Mouse (Mus musculus) 3T3-L1 (cell line): ENCODE results near the gene Stil.

Experiments used
- DNase-seq: peaks from one replicate; pipeline ENCODE4 v3.0.0-alpha.2; 2015; ENCODE audit warnings: low read depth, low spot score

Stil gene

GRCm38 (mm10) chr4:114999773-115000428 is at the start of gene Stil:
Gene Stil (plus strand): TSS chr4:115000159.
- peak; percentile 99 for DNase-seq

GRCm38 (mm10) chr4:114953172-114953571 is 46.8 kb upstream of the Stil start:
- DNase-seq: no peak

GRCm38 (mm10) chr4:114957403-114957802 is 42.6 kb upstream of the Stil start:
- DNase-seq: peak; percentile 18

GRCm38 (mm10) chr4:114958231-114958630 is 41.7 kb upstream of the Stil start:
- peak; percentile 42 for DNase-seq

GRCm38 (mm10) chr4:114958786-114959185 is 41.2 kb upstream of the Stil start:
- DNase-seq: no peak

GRCm38 (mm10) chr4:114959533-114959932 is 40.4 kb upstream of the Stil start:
- peak; percentile 64 for DNase-seq

GRCm38 (mm10) chr4:114960881-114961280 is 39.1 kb upstream of the Stil start:
- DNase-seq: peak; percentile 26

- no peak for DNase-seq
Observed at GRCm38 (mm10) chr4:114970736-114971135, 29.2 kb upstream of the Stil start.

- DNase-seq: no peak
Observed at GRCm38 (mm10) chr4:114973229-114973740, 26.7 kb upstream of the Stil start.

- DNase-seq: no peak
Observed at GRCm38 (mm10) chr4:114982619-114983018, 17.3 kb upstream of the Stil start.

GRCm38 (mm10) chr4:114983020-114983419 is 16.9 kb upstream of the Stil start:
- DNase-seq: peak; percentile 75

GRCm38 (mm10) chr4:114986211-114986590 is 13.8 kb upstream of the Stil start:
- no peak for DNase-seq

- peak; percentile 83 for DNase-seq
Observed at GRCm38 (mm10) chr4:114986591-114987432, 13.1 kb upstream of the Stil start, which contains the start of gene Cmpk1. Gene Cmpk1 (minus strand): TSS chr4:114987241.

- DNase-seq: no peak
Observed at GRCm38 (mm10) chr4:114994218-114994617, 5.7 kb upstream of the Stil start.

- peak; percentile 79 for DNase-seq
Observed at GRCm38 (mm10) chr4:114997051-114997450, 2.9 kb upstream of the Stil start.

GRCm38 (mm10) chr4:114999445-114999772 is 550 bp upstream of the Stil start:
- DNase-seq: no peak

GRCm38 (mm10) chr4:115000429-115000795 is 453 bp downstream of the Stil start:
- peak; percentile 78 for DNase-seq

GRCm38 (mm10) chr4:115014276-115014675 is 14.3 kb downstream of the Stil start:
- no peak for DNase-seq

- peak; percentile 67 for DNase-seq
Observed at GRCm38 (mm10) chr4:115019997-115020396, 20.0 kb downstream of the Stil start.

GRCm38 (mm10) chr4:115035043-115035442 is 35.1 kb downstream of the Stil start:
- peak; percentile 87 for DNase-seq

- DNase-seq: peak; percentile 69
Observed at GRCm38 (mm10) chr4:115038242-115038641, 38.3 kb downstream of the Stil start.

- DNase-seq: no peak
Observed at GRCm38 (mm10) chr4:115045621-115046020, 45.7 kb downstream of the Stil start.

GRCm38 (mm10) chr4:115047750-115048149 is 47.8 kb downstream of the Stil start:
- DNase-seq: peak; percentile 25
